15 mouse cellular contexts compared by ENCODE assay signal in genomic region chr11:111443381-111443780, GRCm38 (mm10).
"Had no signal": no experiment of that assay in that cellular context is flagged by ENCODE, and none has a peak within 500 bp of the region (broad histone marks: within the 10 kb centered on the region; RNA-seq: fewer than 3 reads in every experiment).

No protein-coding gene starts in this region.

- H3K4me1 ChIP-seq: liver, embryonic 13.5 days; liver, embryonic 15.5 days; megakaryocyte, embryonic 14.5 days; midbrain, embryonic 13.5 days; midbrain, embryonic 15.5 days; neural tube, embryonic 12.5 days had no signal

- H3K9ac ChIP-seq: liver, embryonic 13.5 days; liver, embryonic 15.5 days; liver, postnatal 0 days; midbrain, embryonic 13.5 days; midbrain, embryonic 15.5 days; neural tube, embryonic 12.5 days had no signal

- DNase-seq: liver; liver, embryonic 13.5 days; liver, postnatal 0 days; lung, postnatal 36 days; right cerebral cortex, postnatal 14 days; thymus, adult 18-20 months; thymus, postnatal 14 days; thymus, postnatal 36 days had no signal

- H3K36me3 ChIP-seq: liver, embryonic 13.5 days; liver, embryonic 15.5 days; midbrain, embryonic 13.5 days; midbrain, embryonic 15.5 days; neural tube, embryonic 12.5 days had no signal

- H3K27ac ChIP-seq: liver, embryonic 13.5 days; liver, embryonic 15.5 days; macrophage; midbrain, embryonic 13.5 days; midbrain, embryonic 15.5 days; neural tube, embryonic 12.5 days had no signal

- H3K9me3 ChIP-seq: liver, embryonic 13.5 days; liver, embryonic 15.5 days; megakaryocyte, embryonic 14.5 days; midbrain, embryonic 13.5 days; midbrain, embryonic 15.5 days; neural tube, embryonic 12.5 days had no signal

- H3K27me3 ChIP-seq: liver, embryonic 13.5 days; liver, embryonic 15.5 days; megakaryocyte, embryonic 14.5 days; midbrain, embryonic 13.5 days; midbrain, embryonic 15.5 days; neural tube, embryonic 12.5 days had no signal

- H3K4me3 ChIP-seq: liver, embryonic 13.5 days; liver, embryonic 15.5 days; megakaryocyte, embryonic 14.5 days; midbrain, embryonic 13.5 days; midbrain, embryonic 15.5 days; neural tube, embryonic 12.5 days had no signal

- ATAC-seq: liver, postnatal 0 days; midbrain, embryonic 13.5 days; midbrain, embryonic 15.5 days had no signal

- H3K4me2 ChIP-seq: liver, embryonic 13.5 days; liver, embryonic 15.5 days; midbrain, embryonic 11.5 days; midbrain, embryonic 13.5 days; midbrain, embryonic 15.5 days; neural tube, embryonic 12.5 days had no signal
